Mouse (Mus musculus) adrenal gland, postnatal 4 days (tissue): ENCODE measurements at regions not wholly inside any gene's neighbourhood (a gene's known extent, or its start where the extent isn't known, plus 50 kb on each side); places are given as distances from the start of the nearest gene placed in this dataset.

Experiments used
- DNase-seq, 2 experiments: peaks; one replicate each; pipeline ENCODE4 v3.0.0; 2021 to 2022; ENCODE audit warnings: low spot score in 2 of 2, mixed read lengths in 2 of 2

DNA sequence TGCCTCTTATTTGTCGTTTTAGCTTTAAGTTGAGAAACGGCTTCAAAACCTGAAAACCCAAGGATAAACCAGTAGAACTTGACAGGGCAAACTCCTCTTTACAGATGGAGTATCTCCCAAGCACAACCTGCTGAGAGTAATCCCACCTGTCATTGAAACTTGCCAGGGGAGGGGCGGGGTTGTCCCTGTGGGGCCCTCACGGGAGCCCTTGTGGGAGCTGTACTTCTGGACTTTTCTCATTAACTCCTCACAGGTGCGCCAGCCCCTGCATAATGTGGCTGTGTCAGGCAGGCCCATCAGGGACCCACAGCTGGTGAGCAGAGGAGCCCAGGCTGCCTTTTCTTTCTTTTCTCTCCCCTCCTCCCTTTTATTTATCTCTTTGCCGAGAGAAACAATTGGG lies 203.9 kb upstream of the Hes1 start:
- DNase-seq = no peak

DNA sequence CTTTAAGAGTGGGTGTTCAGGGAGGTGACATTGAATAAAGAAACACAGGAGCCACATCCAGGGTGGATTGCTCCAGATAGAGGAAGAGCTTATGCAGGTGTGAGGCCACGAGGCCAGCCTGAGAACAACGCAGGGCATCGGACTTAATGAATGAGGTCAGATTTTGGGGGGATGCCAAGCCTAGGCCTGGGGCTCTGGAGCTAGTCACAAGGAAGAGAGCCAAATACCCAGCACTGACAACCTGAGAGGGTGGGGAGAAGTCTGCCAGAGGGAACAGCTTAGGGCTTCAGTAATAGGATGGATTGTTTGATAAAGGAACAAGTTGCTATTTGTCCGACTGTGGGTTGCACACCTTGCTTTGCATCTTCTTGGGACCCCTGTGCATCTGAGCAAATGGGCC lies 203.1 kb upstream of the Hes1 start:
- no peak for DNase-seq

DNA sequence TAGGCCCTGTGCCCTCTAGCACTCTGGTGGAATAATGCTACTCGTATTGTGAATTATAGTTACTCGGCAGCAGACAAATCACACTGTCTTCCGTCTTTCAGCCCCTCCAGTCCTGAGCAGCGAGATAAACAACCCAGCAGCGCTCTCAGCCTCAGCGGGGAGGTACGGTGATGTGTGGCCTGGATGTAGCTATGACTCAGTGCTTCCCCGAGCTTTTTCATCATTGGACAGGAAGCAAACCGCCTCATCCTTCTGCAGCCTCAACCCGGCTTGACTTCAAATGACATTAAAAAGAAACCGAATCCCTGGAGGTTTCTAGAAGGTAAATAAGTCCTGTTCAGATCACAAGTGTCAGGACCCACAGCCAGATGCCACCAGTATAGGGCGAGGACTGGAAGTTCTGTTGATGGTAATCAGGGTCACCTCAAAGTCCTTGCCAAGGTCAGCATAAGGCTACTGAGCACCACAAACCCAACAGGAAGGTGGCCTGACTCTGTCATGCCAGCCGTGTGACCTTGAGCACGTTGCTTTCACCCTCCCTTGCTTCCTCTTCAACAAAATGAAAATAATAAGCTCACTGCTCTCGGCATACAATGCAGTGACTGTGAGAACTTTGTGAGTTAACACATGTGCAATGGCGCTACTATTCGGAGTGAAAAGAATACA lies 199.0 kb upstream of the Hes1 start:
- no peak for DNase-seq

DNA sequence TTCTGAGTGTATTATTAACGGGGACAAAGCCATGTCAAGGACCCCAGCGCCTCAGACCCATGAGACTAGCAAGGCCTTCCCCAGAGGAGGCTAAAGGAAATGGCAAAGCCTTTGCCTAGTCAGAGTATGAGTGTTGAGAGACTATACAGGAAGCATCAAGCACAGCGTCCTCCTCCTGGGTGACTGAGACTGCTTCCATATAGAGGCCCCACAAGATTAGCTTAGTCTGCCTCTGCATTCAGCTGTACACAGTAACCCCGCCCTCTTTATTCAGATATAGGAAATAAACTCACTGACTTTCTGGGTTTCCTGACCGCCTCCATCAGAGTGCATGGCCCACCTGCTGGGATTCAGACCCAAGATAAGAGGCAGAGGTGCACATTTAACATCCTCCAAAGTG lies 192.8 kb upstream of the Hes1 start:
- DNase-seq = no peak

DNA sequence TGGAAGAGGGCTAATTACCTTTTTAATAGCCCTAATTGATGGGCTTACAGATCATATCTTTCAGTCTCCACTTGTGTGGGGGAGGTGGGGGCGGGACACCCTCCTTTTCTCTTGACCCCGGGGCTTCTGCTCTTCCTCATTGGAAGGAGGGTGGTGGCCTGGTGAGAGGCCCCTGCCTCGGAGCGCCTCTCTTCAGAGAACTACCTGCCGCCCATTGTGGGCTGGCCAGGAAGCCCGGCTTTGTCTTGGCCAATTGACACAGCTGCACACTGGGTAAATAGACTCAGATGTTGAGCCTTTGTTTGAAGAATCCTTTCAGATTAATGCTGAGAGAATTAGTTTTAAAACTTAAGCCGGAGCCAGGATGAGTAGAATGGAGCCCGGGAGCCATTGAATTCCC lies 188.0 kb upstream of the Hes1 start:
- DNase-seq = no peak

DNA sequence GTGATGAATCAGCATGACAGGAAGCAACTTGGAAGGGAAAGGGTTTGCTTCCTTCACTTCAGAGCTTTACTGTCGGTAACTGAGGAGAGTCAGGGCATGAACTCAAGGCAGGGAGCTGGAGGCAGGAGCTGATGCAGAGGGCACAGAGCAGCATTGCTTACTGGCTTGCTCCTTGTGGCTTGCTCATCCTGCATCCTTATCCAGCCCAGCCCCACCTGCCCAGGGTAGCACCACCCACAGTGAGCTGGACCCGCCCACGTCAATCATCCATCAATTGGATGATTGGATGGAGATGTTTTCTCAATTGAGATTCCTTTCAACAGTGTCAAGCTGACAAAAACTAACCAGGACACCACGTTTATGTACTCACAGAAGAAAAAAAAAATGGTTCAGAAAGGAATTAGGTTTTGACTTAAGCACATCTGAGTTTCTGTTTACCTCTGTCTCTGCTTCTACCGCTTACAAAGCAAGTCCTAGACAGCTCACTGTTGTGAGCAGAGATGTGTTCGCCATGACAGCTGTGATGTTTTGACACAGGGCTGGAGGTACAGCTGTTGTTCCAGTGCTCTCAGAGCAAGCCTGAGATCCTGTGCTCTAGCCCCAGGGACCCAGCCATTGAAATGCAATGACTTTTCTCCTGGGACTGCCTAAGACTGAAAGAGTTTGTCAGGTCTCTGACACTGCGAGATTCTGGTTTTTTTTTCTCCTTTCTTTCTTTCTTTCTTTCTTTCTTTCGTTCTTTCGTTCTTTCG lies 186.6 kb upstream of the Hes1 start:
- DNase-seq = no peak

DNA sequence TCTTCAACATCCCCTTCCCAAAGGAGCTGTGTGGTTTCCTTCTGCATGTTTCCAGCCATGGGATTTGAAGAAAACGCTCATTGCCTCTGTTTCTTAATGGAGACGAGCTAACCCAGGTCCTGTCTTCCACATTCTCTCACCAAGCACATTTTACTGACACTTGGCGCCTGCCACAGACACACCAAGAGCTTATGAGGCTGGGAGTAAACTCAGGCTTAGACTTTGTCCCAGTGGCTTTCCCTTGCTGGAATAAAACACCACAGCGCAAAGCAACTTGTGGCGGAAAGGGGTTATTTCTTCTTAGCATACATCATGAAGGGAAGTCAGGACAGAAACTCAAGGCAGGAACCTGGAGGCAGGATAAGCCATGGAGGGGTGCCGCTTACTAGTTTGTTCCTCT lies 184.5 kb upstream of the Hes1 start:
- no peak for DNase-seq

DNA sequence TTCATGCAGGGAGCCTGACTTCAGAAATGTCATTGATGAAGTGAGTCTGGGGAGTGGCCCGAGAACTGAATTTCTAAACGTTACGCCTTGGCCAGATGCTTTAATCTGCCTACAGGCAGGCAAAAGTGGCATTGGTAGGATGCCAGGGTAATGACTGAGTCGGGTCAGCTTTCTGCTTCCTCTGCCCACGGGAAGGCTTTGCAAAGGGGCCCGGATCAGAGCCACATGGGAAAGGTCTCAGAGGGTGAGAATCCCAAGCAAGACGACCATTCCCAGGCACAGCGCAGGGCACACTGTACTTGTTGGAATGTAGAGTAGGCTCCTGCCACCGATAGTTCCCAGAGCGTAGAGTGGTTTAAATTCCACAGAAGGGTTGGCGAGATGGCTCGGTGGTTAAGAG lies 182.7 kb upstream of the Hes1 start:
- no peak for DNase-seq

DNA sequence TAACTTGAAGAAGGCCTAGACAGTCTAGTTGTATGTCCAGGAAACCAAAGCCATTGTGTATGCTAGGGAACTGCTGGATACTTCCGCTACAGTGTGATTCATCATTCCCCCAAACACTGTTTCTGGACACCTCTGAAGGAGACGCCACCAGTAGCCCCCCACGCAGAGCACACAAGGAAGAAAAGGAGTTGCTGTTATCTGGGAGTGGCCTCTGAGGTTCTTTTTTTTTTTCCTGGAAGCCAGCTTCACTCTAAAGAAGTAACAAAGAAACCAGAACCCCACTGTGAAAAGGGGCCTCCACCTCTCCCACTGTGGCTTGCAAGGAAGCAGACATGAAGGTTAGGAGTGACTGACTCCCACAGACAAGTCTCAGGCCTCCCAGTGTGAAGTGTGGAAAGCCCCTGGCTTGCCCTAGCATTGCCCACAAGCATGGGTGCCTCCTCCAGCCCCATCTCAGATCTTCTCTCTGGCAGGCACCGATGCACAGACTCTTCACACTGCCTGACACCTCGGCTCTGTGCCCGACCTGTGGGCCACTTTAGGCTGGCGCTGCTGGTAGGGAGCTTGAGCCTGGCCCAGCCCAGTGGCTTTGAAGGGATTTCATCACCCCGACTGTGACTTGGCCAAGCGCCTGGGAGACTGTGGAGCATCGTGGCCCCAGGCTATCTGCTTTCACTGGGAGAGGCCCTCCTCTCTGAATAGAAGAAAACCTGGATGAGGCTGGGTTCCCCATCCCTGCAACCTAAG lies 181.8 kb upstream of the Hes1 start:
- DNase-seq = peak in 1 of 2 experiments; percentile 36

DNA sequence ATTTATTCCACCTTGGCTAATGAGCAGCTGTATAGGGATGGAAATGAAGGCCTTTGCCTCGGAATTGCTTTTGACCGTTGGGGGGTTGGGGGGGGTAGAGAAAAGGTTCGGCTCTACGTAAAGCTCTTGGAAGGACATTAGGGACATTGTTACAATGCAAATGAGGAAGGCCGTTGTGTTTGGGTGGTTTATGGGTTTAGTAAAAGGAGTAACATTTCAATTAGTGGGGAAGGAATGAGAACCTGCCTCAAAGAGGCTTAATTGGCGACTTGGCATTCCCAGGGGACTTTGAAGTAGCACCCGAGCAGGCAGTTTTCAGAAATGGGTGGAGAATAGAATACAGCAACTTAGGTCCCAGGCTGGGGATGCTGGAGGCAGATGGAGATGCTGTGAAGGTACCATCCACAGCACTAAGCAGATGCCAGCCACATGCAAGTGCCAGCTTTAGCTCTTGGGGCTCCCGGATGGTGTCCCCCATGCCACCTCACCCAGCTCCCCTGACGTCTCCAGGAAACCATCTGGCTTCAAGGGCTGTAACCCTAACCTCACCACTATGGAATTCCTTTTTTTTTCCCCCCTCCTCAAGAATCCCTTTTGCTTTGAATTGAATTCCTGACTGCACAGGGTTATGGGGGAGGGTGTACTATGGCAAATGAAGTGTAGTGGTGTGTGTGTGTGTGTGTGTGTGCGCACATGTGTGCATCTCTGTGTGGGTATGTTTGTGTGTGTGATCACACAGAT lies 180.8 kb upstream of the Hes1 start:
- DNase-seq = no peak

DNA sequence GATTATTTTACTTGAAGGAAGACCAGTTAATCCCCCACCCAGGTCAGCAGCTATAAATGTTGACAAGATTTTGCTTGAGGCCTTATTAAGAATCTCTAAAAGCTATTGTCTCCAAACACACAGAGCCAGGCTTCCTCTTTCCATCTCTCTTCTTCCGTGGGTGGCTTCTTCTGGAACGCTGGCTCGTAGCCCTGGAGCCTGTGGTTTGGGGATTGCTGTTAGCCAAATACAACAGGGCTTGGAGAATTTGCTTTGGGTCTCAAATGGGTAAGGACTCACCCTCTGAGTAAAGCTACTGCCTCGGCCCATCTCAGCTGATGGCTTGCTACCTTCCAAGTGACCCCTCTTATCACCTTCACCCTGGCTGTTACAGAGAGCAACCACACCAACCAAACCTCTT lies 179.3 kb upstream of the Hes1 start:
- no peak for DNase-seq

DNA sequence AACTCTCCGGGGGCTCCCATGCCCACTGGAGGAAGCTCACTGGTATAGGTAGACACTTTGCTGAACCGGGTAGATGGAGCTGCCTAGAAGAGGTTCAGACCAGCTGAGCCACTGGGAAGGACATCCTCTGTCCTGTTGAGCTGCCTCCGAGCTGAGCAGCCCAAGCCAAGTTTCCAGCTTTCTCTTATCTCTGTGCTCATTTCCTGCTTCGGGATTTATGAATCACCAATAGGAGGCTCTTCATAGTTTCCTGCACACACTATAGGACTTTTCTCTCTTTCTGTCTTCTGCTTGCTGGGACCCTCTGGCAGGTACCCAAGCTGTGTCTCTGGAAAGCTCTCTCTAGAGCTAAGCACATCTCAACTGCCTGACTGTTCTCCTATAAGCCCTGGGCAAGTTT lies 177.4 kb upstream of the Hes1 start:
- DNase-seq = no peak

DNA sequence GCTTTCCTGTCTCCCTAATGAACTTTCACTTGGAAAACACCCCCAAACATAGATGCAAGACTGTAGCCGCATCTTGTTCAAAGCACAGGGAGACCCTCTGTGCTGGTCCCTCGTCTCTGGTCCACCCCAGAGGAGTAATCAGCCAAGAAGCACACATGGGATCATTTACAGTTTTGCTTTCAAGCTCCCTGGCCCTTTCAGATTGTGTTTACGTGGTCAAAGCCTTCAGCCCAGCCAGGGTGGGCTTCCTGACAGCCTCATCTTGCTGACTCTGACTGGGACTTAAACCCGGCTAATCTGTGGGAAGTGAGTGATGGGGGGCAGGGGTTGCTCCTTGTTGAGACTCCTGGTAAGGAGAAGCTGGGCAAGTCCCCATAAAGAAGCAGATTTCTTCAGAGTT lies 174.8 kb upstream of the Hes1 start:
- DNase-seq = no peak

DNA sequence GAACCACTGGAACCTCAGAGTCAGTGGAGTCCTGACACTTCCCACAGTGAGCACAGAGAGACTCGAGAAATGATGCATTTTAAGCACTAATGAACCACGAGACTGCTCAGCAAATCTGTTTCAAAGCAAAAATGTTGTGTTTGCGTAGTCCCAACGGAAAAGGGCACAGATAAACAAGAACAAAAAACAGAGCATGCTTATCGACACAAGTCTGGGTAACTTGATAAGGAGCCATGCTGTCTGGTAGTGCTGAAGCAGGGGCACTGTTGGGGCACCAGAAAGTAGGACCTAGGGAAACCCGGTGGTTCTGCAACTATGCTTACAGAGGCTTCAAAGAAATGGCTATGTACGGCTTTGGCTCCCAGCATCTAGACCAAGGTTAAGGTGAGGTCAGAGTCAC lies 172.7 kb upstream of the Hes1 start:
- no peak for DNase-seq

DNA sequence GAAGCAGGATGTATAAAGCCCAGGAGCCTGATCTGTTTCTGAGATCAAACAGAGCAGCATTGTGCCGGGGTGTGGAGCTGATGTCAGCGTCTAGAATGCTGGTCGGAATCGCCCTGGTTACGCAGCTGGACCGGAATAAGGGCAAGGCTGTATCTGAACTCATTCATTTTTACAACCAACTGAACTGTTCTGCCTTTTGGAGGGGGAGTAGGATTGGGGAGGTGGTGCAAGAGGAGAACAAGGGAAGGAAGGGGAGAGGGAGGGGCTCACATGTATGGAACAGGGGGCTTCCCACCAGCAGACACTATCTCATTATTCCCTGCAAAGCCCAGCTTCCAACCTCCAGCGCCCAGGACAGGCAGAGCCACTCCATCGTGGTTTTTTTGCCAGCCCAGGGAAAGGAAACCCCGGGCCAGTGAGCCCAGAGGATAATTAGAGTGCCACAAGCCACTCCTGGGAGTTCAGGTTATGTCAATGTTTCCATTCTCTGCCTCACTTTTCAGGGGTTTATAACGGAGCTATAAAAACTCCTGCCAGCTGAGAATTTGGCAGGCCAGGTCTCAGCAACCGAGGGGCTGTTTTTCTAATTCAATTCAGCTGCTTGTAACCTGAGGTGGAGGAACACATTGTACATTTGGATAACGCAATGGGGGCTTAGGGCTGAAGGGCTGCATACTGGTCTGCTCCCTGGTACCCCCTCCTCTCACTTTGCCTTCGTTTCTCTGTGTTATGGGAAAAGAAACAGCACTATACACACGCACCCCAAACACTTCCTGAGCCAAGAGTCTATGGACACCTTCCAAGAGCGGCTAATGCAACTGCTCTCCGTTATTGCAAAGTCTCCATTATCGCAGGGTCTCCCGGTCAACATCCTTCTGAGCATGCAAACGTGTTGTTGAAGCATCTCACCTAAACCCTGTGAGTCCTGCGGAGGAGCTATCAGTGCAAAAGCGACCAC lies 170.0 kb upstream of the Hes1 start:
- no peak for DNase-seq

DNA sequence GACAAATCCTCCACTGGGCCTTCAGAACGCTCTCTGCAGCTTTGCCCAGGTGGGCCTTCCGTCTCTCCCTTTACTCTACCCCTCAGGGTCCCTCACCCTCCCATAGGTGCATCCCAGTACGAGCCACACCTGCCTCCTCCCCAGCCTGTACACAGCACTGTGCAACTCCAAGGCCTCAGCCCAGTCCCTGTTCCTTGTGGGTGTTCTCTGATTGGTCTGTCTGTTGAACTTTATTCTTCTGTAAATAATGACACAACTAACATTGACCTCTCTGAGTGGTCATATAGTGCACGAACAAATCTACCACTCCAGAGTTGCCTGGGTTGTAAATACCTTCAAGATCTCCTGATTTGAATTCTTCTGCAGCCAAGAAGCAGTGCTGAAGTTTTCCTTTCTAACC lies 167.8 kb upstream of the Hes1 start:
- no peak for DNase-seq

DNA sequence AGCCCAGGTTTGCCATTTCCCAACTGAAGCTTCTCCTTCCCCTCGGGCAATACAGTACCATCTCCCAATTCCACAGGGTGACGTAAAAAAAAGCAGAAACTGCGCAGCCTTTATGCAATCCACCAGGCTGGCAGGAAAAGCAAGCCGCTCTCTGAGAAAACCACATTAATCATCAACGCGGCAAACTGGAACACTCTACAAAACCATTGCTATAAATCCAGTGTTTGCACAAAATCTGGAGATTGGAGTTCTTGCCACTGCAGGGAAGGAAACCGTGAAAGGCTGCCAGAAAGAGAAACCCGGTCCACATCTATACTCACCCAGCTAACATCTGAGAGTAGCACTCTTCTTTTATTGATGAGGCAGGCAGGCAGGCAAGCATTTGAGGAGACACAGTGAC lies 160.7 kb upstream of the Hes1 start:
- peak in 1 of 2 experiments; percentile 10 for DNase-seq

DNA sequence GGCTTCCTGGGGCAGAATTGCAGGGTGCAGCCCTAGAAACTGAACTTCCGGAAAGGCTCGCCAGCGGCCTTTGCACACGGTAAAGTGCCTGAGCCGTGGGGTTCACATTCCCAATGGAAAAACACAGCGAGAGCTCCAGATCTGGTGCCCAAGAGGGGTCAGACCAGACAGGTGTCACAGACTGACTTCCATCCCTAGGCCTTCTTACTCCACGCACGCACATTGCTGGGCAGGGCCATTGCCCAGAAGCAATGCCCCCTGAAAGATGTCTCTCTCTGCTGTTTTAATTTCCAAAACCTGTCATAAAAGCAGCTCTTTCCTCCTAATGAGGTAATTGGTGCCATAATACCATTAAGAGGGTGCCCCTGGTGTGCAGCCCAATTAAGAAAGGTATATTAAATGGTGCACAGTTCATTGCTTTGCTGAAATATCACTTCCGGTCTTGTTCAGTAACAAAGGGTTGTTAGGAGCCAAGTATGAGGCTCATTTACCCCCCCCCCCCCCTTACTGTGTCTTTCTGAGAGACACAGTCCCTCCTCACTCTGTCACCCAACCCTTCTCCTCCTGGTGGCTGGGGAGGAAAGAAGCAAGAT lies 159.9 kb upstream of the Hes1 start:
- DNase-seq = no peak

DNA sequence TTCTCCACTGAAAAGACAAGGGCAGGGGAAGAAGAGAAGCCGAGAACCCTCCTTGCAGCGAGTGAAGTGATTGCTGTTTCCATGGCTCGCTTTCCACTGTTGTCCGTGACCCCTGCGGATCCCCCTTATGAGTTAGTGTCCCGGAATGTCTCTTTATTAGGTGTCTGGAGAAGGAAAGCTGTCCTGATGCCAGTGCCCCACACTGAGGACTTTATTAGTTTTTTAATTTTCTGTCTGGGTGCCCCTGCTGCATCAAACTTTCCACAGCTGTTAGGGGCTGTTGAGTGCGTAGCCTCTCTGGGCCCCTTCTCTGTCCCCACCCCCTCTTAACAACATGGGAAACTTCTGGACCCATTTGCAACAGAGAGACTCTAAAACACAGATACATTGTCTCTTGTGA lies 156.9 kb upstream of the Hes1 start:
- no peak for DNase-seq

DNA sequence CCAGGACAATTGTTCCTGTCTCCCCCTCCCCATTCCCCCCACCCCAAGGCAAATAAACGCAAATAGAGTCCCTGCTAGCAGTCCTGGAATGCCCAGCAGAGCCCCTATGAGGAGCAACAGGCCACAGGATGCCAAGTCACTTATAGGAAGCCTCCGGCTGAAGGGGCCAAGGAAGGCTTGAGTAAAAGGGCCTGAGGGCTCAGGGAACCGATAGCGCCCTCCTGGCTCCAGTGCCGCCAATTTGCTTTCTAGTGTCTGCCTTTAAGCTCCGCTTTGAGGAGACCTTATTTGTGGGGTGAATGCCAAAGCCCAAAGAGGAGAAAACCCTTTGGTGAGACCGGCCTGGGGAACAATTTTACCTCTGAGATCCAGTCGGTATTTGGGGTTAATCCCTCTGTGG lies 156.2 kb upstream of the Hes1 start:
- DNase-seq = no peak
